Mouse (Mus musculus) c-Kit-positive CD71-positive TER-119-negative erythroid progenitor cells, embryonic 14.5 days (primary cell): ENCODE results near the gene Rab42.
A peak's percentile ranks its signal among the peaks of the same experiment; 100 is the strongest.

Source experiments
- DNase-seq: peaks from one replicate; pipeline ENCODE4 v3.0.0-alpha.2; 2013; ENCODE audit warnings: low read depth

The Rab42 gene

GRCm38 (mm10) chr4:132302939-132303479 is at the start of gene Rab42:
Gene Rab42, minus strand, starts transcription at chr4:132303385.
- DNase-seq, result peak; percentile 45

GRCm38 (mm10) chr4:132352739-132353138 is 49.6 kb upstream of the Rab42 start:
- no peak for DNase-seq

GRCm38 (mm10) chr4:132351401-132351800 is 48.2 kb upstream of the Rab42 start:
- no peak for DNase-seq

GRCm38 (mm10) chr4:132350854-132351253 is 47.7 kb upstream of the Rab42 start:
- no peak for DNase-seq

- DNase-seq, result no peak
Measured at GRCm38 (mm10) chr4:132350123-132350740, 47.0 kb upstream of the Rab42 start.

GRCm38 (mm10) chr4:132349495-132350122 is 46.4 kb upstream of the Rab42 start:
- no peak for DNase-seq

- no peak for DNase-seq
Measured at GRCm38 (mm10) chr4:132346661-132347060, 43.5 kb upstream of the Rab42 start.

- no peak for DNase-seq
Measured at GRCm38 (mm10) chr4:132346261-132346660, 43.1 kb upstream of the Rab42 start.

GRCm38 (mm10) chr4:132345843-132346212 is 42.6 kb upstream of the Rab42 start:
- no peak for DNase-seq

- DNase-seq, result peak; percentile 78
Measured at GRCm38 (mm10) chr4:132345135-132345842, 42.1 kb upstream of the Rab42 start.

GRCm38 (mm10) chr4:132344403-132345134 is 41.4 kb upstream of the Rab42 start:
- no peak for DNase-seq

GRCm38 (mm10) chr4:132341451-132341850 is 38.3 kb upstream of the Rab42 start:
- no peak for DNase-seq

- no peak for DNase-seq
Measured at GRCm38 (mm10) chr4:132338943-132339342, 35.8 kb upstream of the Rab42 start.

- DNase-seq, result no peak
Measured at GRCm38 (mm10) chr4:132332880-132333279, 29.7 kb upstream of the Rab42 start.

GRCm38 (mm10) chr4:132331960-132332359 is 28.8 kb upstream of the Rab42 start:
- DNase-seq, result no peak

- no peak for DNase-seq
Measured at GRCm38 (mm10) chr4:132329835-132330354, 26.7 kb upstream of the Rab42 start.

- peak; percentile 92 for DNase-seq
Measured at GRCm38 (mm10) chr4:132329115-132329834, 26.1 kb upstream of the Rab42 start, which contains the start of gene Trnau1ap. Gene Trnau1ap, minus strand, starts transcription at chr4:132329538.

- DNase-seq, result no peak
Measured at GRCm38 (mm10) chr4:132328391-132328982, 25.3 kb upstream of the Rab42 start.

GRCm38 (mm10) chr4:132326481-132326880 is 23.3 kb upstream of the Rab42 start:
- DNase-seq, result no peak

GRCm38 (mm10) chr4:132315711-132316110 is 12.5 kb upstream of the Rab42 start:
- no peak for DNase-seq

- DNase-seq, result no peak
Measured at GRCm38 (mm10) chr4:132312627-132313026, 9.4 kb upstream of the Rab42 start.
